17 mouse cellular contexts compared by ENCODE assay signal in genomic region chr6:129204342-129204741, GRCm38 (mm10). TPM values are rescaled to one million over a fixed set of nuclear protein-coding genes. Genes with fewer than 3 reads are reported as not detected.
DNase-seq lines count a peak whose midpoint lies in the region; ATAC-seq and TF ChIP-seq lines count a peak whose summit lies in the region.
"Had no signal": no experiment of that assay in that cellular context is flagged by ENCODE, and none has a peak within 500 bp of the region (broad histone marks: within the 10 kb centered on the region; RNA-seq: fewer than 3 reads in every experiment).

No protein-coding gene starts in this region.

- H3K4me3 ChIP-seq in liver, adult 2 months (ENCODE audit: insufficient read depth, low read depth, low read length): no peak overlapping the region
- no peak overlapping the region for H3K4me3 ChIP-seq in liver, postnatal 0 days (ENCODE audit: low read depth, low read length)
- H3K4me3 ChIP-seq in intestine, embryonic 14.5 days (ENCODE audit: low read depth, low read length): no peak overlapping the region
- H3K4me3 ChIP-seq in intestine, postnatal 0 days (ENCODE audit: low read depth, low read length): no peak overlapping the region
- H3K4me3 ChIP-seq: embryonic facial prominence, embryonic 10.5 days; forebrain, embryonic 13.5 days; heart, adult 2 months; heart, embryonic 12.5 days; hindbrain, embryonic 10.5 days had no signal

- H3K79me2 ChIP-seq in liver, adult 2 months (ENCODE audit: control insufficient read depth, insufficient read depth, low read length): no peaks in the 10 kb centered on the region

- no peak for TF ChIP-seq POLR2A in liver, adult 2 months (IDR thresholded peaks at IDR 0.05; ENCODE audit: extremely low read depth, insufficient read depth, low read length)

- H3K4me2 ChIP-seq in liver, postnatal 0 days (ENCODE audit: low read depth, low read length): no peak overlapping the region
- H3K4me2 ChIP-seq in intestine, embryonic 14.5 days (ENCODE audit: low read length): no peak overlapping the region
- 0 out of 2 replicates have a peak overlapping the region, but pooled peaks have one; percentile 9 for H3K4me2 ChIP-seq in intestine, postnatal 0 days (replicated peaks; ENCODE audit: low read depth)
- H3K4me2 ChIP-seq: forebrain, embryonic 13.5 days; heart, embryonic 12.5 days had no signal

- TF ChIP-seq CTCF in liver, adult 2 months (IDR thresholded peaks at IDR 0.05; ENCODE audit: low read depth, low read length): no peak
- no peak for TF ChIP-seq CTCF in liver, postnatal 0 days (IDR thresholded peaks at IDR 0.05; ENCODE audit: low read depth)
- no peak for TF ChIP-seq CTCF in intestine, postnatal 0 days (IDR thresholded peaks at IDR 0.05; ENCODE audit: low read depth)

- no peak overlapping the region for H3K9ac ChIP-seq in liver, adult 2 months (ENCODE audit: low read depth, low read length)
- H3K9ac ChIP-seq in liver, postnatal 0 days (replicated peaks): no peak overlapping the region
- H3K9ac ChIP-seq in intestine, embryonic 14.5 days (ENCODE audit: low read length): no peak overlapping the region
- H3K9ac ChIP-seq in intestine, postnatal 0 days (ENCODE audit: low read depth, low read length): no peak overlapping the region
- H3K9ac ChIP-seq: forebrain, embryonic 13.5 days; forebrain, postnatal 0 days; heart, embryonic 12.5 days had no signal

- peak; percentile 76 for DNase-seq in liver, adult 2 months (ENCODE audit: extremely low read depth, low read depth, low spot score)
- DNase-seq in liver, postnatal 0 days: no peak
- no peak for DNase-seq in intestine, embryonic 14.5 days (ENCODE audit: low spot score)
- DNase-seq in right cerebral cortex, postnatal 36 days (ENCODE audit: low spot score in 2 of 2): no peak
- DNase-seq: adrenal gland, adult 2 months; adrenal gland, postnatal 36 days; cerebellum, adult 2 months; cerebellum, postnatal 10 days; forebrain, postnatal 0 days; gastrocnemius, postnatal 14 days; heart, adult 2 months had no signal

- H3K27ac ChIP-seq in liver, adult 2 months (replicated peaks; ENCODE audit: insufficient read depth, low read depth, low read length): peak overlapping the region; percentile 17
- no peak overlapping the region for H3K27ac ChIP-seq in liver, postnatal 0 days (ENCODE audit: low read depth)
- no peak overlapping the region for H3K27ac ChIP-seq in intestine, embryonic 14.5 days (ENCODE audit: low read depth)
- H3K27ac ChIP-seq in intestine, postnatal 0 days (ENCODE audit: low read depth, low read length): no peak overlapping the region
- H3K27ac ChIP-seq: embryonic facial prominence, embryonic 10.5 days; forebrain, embryonic 13.5 days; heart, adult 2 months; hindbrain, embryonic 10.5 days had no signal

- H3K9me3 ChIP-seq in liver, postnatal 0 days (ENCODE audit: low read length): 0 out of 2 replicates have a peak, but pooled peaks cover 5% of the 10 kb centered on the region
- H3K9me3 ChIP-seq in intestine, embryonic 14.5 days (ENCODE audit: control insufficient read depth, low read length): no peaks in the 10 kb centered on the region
- H3K9me3 ChIP-seq in intestine, postnatal 0 days (ENCODE audit: control insufficient read depth): no peaks in the 10 kb centered on the region
- H3K9me3 ChIP-seq: embryonic facial prominence, embryonic 10.5 days; forebrain, embryonic 13.5 days had no signal

- no peak for ATAC-seq in liver, postnatal 0 days
- peak; percentile 80 for ATAC-seq in intestine, embryonic 14.5 days (replicated peaks; ENCODE audit: low FRiP score, low TSS enrichment, low read depth)
- ATAC-seq in intestine, postnatal 0 days: peak; percentile 63
- ATAC-seq in monocyte, adult 5-6 weeks (replicated peaks; ENCODE audit: insufficient number of reproducible peaks, low FRiP score, low TSS enrichment, poor library complexity, severe bottlenecking): no peak
- ATAC-seq: forebrain, embryonic 13.5 days; forebrain, postnatal 0 days had no signal

- 24% methylated on average over 1 of the region's 1 CpGs for WGBS in liver, adult 2 months
- 43% methylated on average over 1 of the region's 1 CpGs for WGBS in liver, postnatal 0 days (ENCODE audit: insufficient replicate concordance)
- 44% methylated on average over 1 of the region's 1 CpGs for WGBS in intestine, embryonic 14.5 days
- 22% methylated on average over 1 of the region's 1 CpGs for WGBS in intestine, postnatal 0 days

- peaks cover 16% of the 10 kb centered on the region for H3K4me1 ChIP-seq in liver, adult 2 months (ENCODE audit: control insufficient read depth, insufficient read depth, low read length)
- no peaks in the 10 kb centered on the region for H3K4me1 ChIP-seq in liver, postnatal 0 days (ENCODE audit: insufficient read depth)
- H3K4me1 ChIP-seq in intestine, embryonic 14.5 days (replicated peaks; ENCODE audit: control insufficient read depth, insufficient read depth, low read length): no peaks in the 10 kb centered on the region
- H3K4me1 ChIP-seq in intestine, postnatal 0 days (replicated peaks; ENCODE audit: control insufficient read depth, insufficient read depth, low read length): no peaks in the 10 kb centered on the region
- H3K4me1 ChIP-seq: embryonic facial prominence, embryonic 10.5 days; forebrain, embryonic 13.5 days; heart, embryonic 12.5 days; hindbrain, embryonic 10.5 days had no signal

- TF ChIP-seq EP300 in liver, postnatal 0 days (IDR thresholded peaks at IDR 0.05; ENCODE audit: low read depth): no peak

- H3K36me3 ChIP-seq in liver, adult 2 months (ENCODE audit: control insufficient read depth, insufficient read depth, low read length): no peaks in the 10 kb centered on the region
- H3K36me3 ChIP-seq in liver, postnatal 0 days (replicated peaks; ENCODE audit: insufficient read depth, low read length): no peaks in the 10 kb centered on the region
- no peaks in the 10 kb centered on the region for H3K36me3 ChIP-seq in intestine, embryonic 14.5 days (ENCODE audit: control insufficient read depth, insufficient read depth, low read length)
- no peaks in the 10 kb centered on the region for H3K36me3 ChIP-seq in intestine, postnatal 0 days (ENCODE audit: control insufficient read depth, insufficient read depth)
- H3K36me3 ChIP-seq: embryonic facial prominence, embryonic 10.5 days; heart, embryonic 12.5 days; hindbrain, embryonic 10.5 days had no signal

- H3K27me3 ChIP-seq in liver, adult 2 months (ENCODE audit: control insufficient read depth, insufficient read depth, low read length): no peaks in the 10 kb centered on the region
- no peaks in the 10 kb centered on the region for H3K27me3 ChIP-seq in liver, postnatal 0 days (ENCODE audit: insufficient read depth, low read length)
- no peaks in the 10 kb centered on the region for H3K27me3 ChIP-seq in intestine, embryonic 14.5 days (replicated peaks; ENCODE audit: control insufficient read depth, insufficient read depth, low read length)
- no peaks in the 10 kb centered on the region for H3K27me3 ChIP-seq in intestine, postnatal 0 days (replicated peaks; ENCODE audit: control insufficient read depth, insufficient read depth, low read length)
- H3K27me3 ChIP-seq: forebrain, embryonic 13.5 days; heart, embryonic 12.5 days had no signal

RNA-seq across cellular contexts. Expression of gene Clec2d, which starts 23.9 kb away (rescaled TPM):
- total RNA-seq in liver, adult 2 months (2014; rRNA removed): 521 and 532 TPM in 2 replicates
- 124 and 141 TPM in 2 replicates for polyA plus RNA-seq in liver, adult 2 months (2012; rRNA removed)
- 2.3 and 3.0 TPM in 2 replicates for polyA plus RNA-seq in liver, postnatal 0 days (2015; fragmentation: Nextera tagmentation; extraction: Ambion mirVana)
- 0.43 and 0.89 TPM in 2 replicates for polyA plus RNA-seq in intestine, embryonic 14.5 days (2014; fragmentation: Nextera tagmentation; extraction: Ambion mirVana)
- 1.1 and 1.4 TPM in 2 replicates for polyA plus RNA-seq in intestine, postnatal 0 days (2015; fragmentation: Nextera tagmentation; extraction: Ambion mirVana)
- total RNA-seq in monocyte, adult 5-6 weeks (2017): 222 to 328 TPM (median 282 TPM) in 3 replicates
- polyA plus RNA-seq: embryonic facial prominence, embryonic 10.5 days; forebrain, embryonic 13.5 days; forebrain, postnatal 0 days; hindbrain, embryonic 10.5 days had no signal

Comparison
In these comparisons a context has a peak if more than half of its experiments do, and no peak if none do; other contexts are left out.
1. RNA of gene Clec2d, which starts 23.9 kb away (polyA plus RNA-seq): 124 to 141 TPM in liver, adult 2 months; 2.3 to 3.0 TPM in liver, postnatal 0 days, 1.1 to 1.4 TPM in intestine, postnatal 0 days and 0.43 to 0.89 TPM in intestine, embryonic 14.5 days; every median in the first group is over 10 times any median in the second.
2. ATAC-seq: peak in intestine, embryonic 14.5 days (single experiment) and intestine, postnatal 0 days (single experiment); none in liver, postnatal 0 days (single experiment) and monocyte, adult 5-6 weeks (single experiment).